Mouse (Mus musculus) c-Kit-positive CD71-positive TER-119-negative erythroid progenitor cells, embryonic 14.5 days (primary cell): ENCODE measurements around the gene Olfr1395.

Experiments
- DNase-seq: peaks from one replicate; pipeline ENCODE4 v3.0.0-alpha.2; 2013; ENCODE audit warnings: low read depth

Olfr1395 gene

DNA sequence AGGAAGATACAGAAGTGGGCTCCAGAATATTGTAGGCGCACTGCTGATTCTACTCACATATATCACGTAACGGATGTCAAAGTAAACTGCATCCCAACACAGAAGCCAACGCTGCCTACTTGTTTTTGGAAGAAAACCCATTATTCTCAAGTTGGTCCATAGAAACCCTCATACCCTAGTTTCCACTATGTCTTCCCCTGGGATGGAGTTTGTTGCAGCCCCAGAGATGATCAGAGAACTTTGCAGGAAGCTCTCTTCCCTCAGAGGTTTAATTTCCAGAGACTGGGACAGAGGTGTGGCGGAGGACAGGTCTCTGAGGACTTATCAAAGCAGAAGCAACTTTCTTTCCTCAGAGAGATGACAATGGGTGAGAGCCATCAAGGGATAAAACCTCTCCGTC lies at the start of gene Olfr1395:
TSS of gene Olfr1395 (plus strand) at position 301 of the 400 bp plus-strand sequence.
- no peak for DNase-seq

DNA sequence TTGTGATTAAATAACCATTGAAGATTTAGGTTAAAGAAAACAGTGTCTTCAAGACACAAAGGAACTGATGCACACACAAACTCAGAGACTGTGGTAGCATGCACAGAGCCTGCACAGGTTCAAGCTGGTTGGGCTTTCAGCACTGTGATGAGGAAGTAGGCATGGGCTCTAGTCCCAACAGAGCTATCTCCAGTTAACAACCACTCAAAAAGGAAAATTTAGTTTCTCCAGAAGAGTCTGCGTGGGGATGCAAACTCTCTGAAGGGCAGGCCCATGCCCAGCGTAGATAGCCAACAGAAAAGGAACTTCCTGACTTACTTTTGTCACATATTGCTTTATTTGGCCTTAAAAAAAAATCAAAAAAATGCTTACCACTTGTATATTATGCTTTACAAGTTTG lies 49.3 kb upstream of the Olfr1395 start:
- no peak for DNase-seq

DNA sequence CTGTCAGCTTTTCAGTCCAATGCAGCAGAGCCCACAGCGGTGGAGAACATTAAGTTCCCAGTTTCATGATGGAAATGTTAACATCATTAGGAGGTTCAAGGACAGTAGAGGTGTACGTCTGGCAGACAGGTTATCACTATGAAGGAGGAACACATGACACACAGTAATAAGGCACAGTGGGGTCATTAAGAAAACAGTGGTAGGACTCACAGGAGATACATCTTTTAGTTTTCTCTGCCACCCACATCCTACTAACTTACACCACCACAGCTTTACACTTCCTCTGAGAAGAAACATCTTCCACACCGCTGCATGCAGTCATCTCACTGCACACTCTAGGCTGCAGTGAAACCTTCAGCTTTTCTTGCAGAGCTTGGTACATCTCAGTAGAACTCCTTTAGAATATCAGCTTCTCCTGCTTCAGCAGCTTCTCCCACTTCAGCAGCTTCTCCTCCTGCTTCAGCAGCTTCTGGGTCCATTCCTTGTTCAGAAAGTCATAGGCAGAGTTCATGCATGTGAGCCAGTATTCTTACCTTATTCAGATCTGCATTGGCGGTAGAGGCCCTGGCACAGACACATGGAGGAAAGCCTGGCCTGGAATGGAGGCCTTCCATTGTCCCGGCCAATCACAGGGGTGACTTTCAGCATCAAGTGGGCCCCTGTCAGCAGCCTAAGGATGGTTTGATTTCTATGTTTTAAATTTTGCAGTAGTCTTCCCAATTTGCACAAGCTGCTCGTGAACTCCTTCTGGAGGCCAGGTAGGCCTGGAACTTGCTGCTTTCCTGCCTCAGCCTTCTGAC lies 48.0 kb upstream of the Olfr1395 start:
- no peak for DNase-seq

DNA sequence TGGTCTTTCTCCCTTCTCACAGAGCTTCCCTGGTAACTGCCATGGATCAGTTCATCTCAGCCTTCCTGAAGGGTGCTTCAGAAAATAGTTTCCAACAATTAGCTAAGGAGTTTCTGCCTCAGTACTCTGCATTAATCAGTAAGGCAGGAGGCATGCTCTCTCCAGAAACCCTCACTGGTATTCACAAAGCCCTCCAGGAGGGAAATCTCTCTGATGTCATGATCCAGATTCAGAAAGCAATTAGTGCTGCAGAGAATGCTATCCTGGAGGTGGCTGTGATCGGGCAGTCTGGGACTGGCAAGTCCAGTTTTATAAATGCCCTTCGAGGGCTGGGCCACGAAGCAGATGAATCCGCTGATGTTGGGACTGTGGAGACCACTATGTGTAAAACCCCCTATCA lies 46.7 kb upstream of the Olfr1395 start:
- no peak for DNase-seq

DNA sequence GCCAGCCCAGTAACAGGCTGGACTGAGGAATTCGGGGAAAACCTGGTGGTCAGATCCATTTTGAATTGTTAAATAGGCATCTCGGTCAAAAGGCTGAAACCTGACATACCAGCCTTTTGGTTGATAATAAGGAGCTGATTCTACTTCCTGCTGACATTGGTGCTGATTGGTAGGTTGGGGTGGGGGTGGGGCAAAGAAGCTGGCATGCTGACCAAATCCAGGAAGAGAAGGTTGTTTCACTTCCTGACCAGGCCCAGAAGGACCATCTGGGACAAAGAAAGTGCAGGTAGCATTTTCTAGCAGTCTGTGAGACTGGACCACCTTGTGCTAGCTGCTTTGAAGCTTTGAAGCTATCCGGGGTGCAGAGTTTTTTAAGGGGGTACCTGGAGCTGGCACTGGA lies 41.7 kb upstream of the Olfr1395 start:
- DNase-seq = no peak

DNA sequence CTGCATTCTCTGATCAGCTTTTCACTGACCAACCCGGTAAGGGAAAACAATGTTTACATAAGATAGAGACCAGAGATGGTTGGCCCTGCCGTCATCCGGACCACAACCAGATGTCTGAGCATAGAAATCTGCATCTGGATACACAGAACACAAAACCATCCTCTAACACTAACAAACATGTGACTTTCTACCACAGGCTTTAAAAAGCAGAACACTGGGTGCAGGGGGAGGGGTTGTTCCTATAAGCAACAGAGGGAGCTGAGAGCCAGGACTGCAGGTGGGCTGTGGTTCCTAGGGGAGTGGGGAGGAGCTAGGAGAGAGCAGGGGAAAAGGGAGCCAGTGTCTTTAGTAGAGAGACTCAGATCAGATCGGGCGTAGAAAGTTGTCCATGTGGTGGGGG lies 40.6 kb upstream of the Olfr1395 start:
- DNase-seq = no peak

DNA sequence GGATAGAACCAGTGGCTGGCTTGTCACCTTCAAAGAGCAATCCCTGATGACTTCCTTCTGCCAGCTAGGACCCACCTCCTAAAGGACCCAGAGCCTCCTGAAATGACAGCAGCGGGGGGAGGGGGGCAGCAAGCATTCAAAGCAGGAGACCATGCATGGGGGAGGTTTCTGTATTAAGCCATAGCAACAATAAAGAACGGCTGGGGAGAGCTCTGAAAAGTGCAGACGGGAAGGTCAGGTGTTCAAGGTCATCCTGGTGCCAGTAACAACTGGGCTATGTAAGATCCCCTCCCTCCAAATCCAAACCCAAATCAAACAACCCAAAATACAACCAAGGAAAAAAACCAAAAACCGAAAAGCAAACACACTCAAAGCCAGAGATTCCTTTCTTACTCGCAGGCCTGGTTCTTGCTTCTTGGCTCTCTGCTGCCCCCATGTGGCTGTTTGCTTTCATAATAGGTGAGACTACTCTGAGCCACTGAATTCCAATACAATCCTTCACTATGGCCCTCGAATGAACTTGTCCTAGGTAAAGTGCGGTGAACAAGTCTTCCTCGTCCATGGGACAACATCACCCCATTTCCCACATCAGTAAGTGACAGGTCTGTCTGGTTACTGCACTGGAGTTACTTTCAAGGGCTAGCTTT lies 38.9 kb upstream of the Olfr1395 start:
- peak; percentile 89 for DNase-seq

DNA sequence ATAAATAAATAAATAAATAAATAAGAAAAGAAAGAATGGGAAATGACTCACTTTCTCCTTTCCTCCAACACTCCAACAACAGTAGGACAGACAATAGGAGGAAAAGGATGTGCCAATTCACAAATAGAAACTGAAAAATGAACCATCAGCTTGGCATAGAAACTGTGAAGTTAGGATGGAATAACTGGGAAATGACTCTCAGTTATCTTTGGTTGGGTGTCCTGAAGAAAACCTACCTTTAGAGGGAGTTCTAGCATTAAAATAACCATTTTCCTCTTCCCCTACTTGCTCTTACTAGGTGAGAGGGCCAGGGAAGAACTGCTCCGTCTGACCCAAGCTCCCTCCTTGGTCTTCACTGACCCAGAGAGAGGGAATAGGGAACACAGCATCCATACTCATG lies 36.3 kb upstream of the Olfr1395 start:
- no peak for DNase-seq

DNA sequence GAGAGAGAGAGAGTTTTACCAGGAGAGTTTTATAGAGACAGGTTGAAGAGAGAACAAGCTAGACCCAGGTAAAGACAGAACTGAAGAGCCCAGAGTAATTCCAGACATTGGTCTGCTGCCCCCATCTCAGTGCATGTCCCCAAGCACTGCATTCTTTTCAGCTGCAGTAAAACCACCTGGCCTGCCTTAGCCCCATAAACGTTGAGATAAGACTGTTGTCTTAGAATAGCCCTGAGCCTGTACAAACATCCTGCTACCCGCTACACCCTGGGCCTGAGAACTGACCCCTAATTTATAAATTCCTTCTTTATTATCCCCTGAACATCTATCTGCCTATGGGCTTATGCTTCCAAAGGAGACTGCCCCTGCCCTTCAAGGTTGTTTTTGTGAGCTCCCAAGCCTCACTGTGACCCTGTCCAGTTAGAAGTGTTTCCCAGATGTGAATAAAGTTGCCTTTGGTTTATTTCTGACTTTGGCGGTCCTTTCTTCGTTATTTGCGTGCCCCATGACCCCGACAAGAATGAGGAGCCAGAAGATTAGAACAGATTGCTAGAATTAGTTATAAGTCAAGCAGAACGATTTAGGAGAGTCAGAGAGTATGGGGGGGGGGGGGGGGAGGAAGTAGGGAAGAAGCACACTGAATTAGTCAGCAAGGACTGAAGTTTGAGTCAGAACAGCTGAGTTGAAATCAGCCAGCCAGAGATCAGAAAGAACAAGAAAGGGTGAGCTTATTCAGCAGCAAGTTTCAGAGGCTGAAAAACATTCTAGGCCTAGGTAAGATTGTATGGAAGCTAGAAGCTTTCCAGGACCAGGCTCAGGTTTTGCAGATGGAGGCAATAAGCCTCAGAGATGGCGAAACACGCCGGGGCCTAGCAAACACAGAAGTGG lies 34.2 kb upstream of the Olfr1395 start:
- no peak for DNase-seq

DNA sequence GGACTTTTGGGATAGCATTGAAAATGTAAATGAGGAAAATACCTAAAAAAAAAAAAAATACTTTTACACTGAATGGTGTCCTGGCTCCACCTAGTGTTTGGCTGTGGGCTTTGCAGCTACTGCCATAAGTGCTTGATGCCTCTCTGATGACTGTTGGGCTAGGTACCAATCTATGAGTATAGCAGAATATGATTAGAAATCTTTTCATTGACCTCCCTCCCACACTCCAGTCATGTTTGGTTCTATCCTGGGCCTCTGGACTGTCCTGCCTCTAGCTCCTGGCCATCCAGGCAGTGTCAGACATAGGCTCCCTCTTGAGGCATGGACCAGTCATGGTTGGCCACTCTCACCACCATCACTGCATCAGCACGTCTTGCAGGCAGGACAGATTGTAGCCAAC lies 33.2 kb upstream of the Olfr1395 start:
- no peak for DNase-seq

DNA sequence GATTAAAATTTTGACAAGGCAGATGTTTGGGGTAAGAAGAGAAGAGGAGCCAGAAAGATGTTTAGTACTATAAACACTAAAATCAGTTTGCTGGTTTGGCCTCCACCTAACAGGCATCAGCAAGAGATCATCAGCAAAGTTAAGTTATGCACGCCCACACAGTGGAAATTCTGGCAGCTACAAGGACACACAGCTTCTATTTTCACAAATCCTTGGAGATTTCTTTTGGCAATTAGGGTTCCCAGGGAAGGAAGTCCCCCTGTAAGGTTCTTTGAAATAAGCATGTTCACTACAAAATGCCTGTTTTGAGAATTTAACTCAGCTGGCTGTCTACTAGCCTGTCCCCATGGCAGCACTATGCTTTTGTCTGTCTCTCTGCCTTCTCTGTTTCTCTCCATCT lies 31.1 kb upstream of the Olfr1395 start:
- no peak for DNase-seq

DNA sequence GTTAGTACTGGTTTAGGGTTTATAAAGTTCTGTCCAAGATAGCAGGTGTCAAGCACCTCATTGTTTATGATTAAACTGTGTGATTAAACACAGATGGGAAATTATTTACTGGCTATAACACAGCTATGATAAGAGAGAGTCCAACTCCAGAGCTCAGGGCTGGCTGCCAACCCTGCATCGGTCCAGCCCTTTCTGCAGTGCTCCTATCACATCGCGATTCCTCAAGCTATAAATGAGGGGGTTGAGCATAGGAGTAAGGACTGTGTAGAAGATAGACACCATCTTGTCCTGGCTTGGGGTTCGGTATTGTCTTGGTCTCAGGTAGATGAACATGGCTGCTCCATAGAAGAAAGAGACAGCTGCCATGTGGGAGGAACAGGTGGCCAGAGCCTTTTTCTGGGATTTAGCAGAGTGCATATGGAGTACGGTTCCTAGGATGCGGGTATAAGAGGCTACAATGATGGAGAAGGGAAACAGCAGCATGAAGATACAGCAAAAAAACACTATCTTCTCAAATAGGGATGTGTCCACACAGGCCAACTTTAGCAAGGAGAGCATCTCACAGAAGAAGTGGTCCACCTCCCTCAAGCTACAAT lies 29.4 kb upstream of the Olfr1395 start:
- DNase-seq = no peak

DNA sequence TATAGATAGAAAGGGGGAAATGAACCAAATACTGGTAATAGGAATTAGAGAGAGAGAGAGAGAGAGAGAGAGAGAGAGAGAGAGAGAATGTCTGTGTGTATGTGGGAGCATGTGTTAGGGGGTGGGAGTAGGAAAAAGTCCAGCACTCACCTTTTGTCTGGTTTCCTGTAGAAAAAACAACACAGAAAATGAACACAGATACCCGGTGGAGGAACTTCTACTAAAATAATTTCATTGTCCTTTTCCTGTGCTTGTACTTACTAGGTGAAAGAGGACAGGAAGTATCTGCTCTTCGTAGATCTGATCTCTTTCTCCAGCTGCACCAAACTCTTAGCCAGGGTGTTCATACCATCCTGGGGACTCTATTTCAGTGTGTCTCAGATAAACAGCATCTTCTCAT lies 27.9 kb upstream of the Olfr1395 start:
- no peak for DNase-seq

DNA sequence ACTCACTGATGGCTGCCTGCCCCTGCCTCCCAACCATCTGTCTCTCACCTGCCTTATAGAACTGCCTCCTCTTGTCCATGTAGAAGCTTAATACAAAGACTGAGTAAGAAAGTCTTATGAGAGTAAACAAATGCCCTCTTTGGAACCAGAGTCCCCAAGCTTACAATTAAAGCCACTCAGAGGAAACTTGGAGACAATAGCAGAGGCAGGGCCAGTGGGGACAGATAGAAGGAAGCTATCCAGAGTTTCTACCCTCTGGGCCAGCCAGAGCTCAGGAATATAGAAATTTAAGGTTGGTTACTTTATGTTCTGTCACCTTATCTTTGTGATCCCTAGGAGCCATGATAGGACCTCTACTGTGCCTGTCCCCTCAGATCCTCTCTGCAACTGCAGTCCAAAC lies 27.3 kb upstream of the Olfr1395 start, which contains the start of gene Olfr1396:
TSS of gene Olfr1396 (minus strand) at position 101 of the 400 bp plus-strand sequence.
- no peak for DNase-seq

DNA sequence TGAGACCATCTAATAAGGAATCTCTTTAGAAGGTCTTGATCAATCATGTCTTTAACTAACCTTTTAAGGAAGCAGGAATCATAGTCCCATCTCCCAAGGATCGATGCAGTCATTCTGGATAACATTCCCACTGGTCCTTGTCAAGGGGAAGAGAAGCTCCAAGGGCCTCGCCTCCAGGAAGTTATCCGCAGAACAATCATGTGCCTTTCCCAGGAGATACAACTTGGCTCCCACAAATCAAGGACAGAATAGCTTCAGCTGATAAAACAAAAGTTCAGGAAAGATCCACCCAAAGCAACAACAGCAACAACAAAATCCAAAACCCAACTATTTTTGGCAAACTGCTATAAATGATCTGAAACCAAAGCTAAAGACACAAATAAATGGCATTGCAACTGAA lies 22.4 kb upstream of the Olfr1395 start:
- no peak for DNase-seq

DNA sequence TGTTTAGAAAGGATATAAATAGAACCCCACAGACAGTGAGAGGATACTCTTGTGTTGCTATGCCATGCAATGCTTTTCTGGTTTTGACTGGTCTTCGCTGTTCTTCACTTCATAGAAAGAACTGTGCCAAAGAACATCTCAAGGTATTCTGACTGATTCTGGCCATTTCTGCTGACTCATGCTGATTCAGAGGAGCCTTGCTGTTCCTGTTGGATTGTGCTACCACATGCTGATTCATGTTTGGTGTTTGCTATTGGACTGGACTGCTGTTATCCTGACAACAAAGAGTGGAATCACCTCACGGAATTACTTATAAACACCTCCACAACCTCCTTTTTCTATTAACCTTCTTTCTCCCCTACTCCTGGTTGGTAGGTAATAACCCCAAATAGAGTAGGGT lies 17.9 kb upstream of the Olfr1395 start:
- no peak for DNase-seq

DNA sequence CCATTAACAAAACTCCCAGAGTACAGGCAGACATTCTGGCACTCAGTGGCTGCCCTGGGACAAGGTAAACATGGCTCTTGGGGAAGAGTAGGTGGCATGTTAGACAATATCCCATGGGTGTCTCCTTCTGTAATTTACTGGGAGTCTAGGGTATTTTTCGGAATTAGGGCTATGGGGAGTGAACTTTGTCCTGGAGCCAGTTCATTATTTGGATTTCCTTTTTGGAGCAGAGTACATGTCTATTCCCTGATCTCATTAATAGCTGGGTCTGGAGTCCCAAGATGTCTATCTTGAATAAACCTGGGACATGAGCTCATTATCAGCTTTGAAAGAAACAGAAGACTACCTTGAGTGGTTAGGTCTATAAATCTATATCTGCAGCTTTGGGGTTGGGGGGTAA lies 12.0 kb downstream of the Olfr1395 start, which contains the start of gene Olfr1394:
TSS of gene Olfr1394 (plus strand) at position 301 of the 400 bp plus-strand sequence.
- no peak for DNase-seq

DNA sequence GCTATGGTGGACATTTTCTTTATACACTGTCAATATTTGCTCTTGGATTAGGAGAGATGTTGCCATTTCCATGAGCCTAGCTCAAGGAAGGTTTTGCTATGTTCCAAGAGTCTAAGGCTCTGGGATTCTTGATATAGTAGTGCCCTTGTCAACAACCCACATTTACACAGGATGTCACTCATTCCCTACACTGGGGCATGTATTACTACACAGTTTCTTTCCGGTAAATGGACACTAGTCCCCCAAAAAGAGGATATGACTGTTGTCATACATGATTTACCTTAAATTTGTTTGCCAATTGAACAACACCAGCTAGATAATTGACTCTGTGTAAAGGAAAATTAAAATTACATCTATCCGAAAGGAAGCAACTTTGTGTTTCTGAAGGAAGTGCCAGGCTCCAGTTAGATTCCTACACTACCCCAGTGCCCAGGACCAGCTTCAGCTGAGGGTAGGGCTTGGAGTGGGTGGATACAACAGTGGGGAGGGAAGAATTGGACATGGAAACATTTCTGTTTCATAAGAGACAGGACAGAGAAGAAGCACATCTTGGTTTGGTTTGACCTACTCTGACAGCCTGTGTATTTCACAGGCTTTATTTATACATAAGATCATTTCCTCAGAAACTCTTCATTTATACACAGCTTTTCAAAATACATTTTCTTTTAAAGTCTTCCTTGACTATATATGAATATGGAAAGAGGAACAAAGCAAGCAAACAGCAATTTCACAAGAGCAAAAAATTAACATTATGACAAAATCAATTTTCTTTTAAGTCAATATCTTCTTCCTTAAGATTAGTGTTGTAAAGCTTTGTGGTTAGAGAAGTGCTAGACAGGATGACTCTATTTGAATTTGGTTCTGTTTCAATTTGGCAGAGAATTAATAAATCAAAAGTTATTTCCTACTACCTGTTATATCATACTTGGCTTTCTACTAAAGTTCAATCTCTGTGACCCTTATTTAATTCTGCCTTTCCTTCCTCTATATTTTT lies 15.0 kb downstream of the Olfr1395 start:
- no peak for DNase-seq

DNA sequence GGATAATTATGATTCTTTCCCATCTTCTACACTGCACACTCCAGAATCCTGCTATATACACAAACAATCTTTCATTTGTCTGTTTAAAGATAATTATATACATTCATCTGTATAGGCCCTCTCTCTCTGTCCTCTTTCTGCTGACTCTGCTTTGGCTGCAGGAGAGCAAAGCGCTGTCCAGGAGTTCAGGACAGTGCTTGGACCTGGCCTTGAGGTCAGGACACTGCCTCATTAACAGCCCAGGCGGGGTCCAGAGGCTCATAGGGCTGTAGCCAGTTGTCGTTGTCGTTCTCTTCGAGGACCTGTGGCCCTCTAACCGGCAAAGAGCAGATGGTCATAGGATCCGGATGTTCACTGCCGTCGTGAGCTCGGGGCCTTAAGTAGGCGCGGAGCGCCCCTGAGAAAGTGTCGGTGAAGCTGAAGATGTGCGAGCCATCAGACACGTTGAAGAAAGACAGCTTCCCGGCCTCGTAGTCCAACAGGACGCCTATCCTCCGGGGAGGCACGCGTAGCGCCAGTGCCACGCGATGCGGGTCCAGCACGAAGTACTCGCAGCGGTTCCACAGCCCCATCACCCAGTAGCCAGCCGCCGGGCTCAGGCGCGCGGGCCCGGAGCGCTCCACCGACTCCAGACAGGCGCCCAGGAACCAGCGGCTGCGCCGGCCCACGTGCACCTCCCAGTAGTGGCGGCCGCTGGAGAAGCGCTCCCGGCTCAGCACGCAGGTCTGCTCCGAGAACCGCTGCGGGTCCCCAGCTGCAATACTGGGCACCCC lies 27.0 kb downstream of the Olfr1395 start:
- no peak for DNase-seq

DNA sequence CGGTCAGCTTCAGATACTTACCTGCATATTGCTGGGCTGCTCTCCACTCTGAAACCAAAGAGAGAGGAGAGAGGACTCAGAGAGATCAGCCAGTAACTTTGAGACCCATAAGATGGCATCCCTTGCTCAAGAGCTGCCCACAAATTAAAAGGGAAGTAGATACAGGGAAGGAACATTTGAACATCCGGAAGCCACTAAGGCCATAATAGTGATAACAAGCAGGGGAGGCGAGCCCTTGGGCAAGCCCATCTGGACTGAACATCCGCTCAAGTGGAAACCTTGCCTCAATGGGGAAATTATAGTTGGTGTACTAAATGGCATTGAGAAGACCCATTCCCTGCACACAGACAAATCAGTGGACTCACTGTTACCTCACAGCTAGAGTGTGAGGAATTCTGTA lies 28.5 kb downstream of the Olfr1395 start:
- DNase-seq = no peak
